Mouse (Mus musculus) cerebellum, adult 2 months (tissue): ENCODE measurements around the gene Qrich1. TPM values are rescaled to one million over a fixed set of nuclear protein-coding genes. Genes with fewer than 3 reads are reported as not detected.
A peak's percentile ranks its signal among the peaks of the same experiment; 100 is the strongest.

Experiments used
- DNase-seq, 2 experiments: peaks; one replicate each; pipeline ENCODE4 v3.0.0; 2021
- H3K27ac ChIP-seq: fragments of 200-500 bp; 2 replicates; pipeline ENCODE4 v1.5.1; 2012; ENCODE audit warnings: low read length, control low read depth, inconsistent platforms; ENCODE audit not compliant: insufficient read depth
- H3K27me3 ChIP-seq: fragments of 200-500 bp; 2 replicates; pipeline ENCODE4 v1.6.1; 2012; ENCODE audit warnings: inconsistent platforms, mild to moderate bottlenecking, low read length, moderate library complexity; ENCODE audit not compliant: control insufficient read depth, insufficient read depth
- H3K4me1 ChIP-seq: fragments of 200-500 bp; 2 replicates; pipeline ENCODE4 v1.6.1; 2011; ENCODE audit warnings: low read length; ENCODE audit not compliant: control insufficient read depth, insufficient read depth
- H3K4me3 ChIP-seq: fragments of 200-500 bp; replicated peaks from 2 replicates; pipeline ENCODE3; 2011; ENCODE audit warnings: mild to moderate bottlenecking, low read depth, low read length, control low read depth; ENCODE audit not compliant: insufficient read depth
- CTCF ChIP-seq: fragments of 200-500 bp; IDR thresholded peaks from 2 replicates; pipeline ENCODE4 v1.5.1; 2011; ENCODE audit warnings: low read depth, mild to moderate bottlenecking, control low read depth, low read length, moderate library complexity, borderline replicate concordance; ENCODE audit not compliant: insufficient read depth
- POLR2A ChIP-seq: fragments of 200-500 bp; IDR thresholded peaks from 2 replicates; pipeline ENCODE4 v1.6.1; 2011; ENCODE audit warnings: low read length, control low read depth, borderline replicate concordance; ENCODE audit not compliant: insufficient read depth
- WGBS: fragments of 180-500 bp; shearing (Covaris S2); methylation state at CpG from one replicate; pipeline ENCODE4 v1.1.7; 2018; 5-methylcytosine and 5-hydroxymethylcytosine counted together
- polyA plus RNA-seq: library from polyadenylated mRNA; depleted of rRNA; stranded (reverse); fragments of >200 nt; gene quantifications from 2 replicates; pipeline ENCODE4 v1.2.3, GENCODE M21; 2012

Qrich1 gene
- polyA plus RNA-seq, 1 experiment, result 117 TPM

DNA sequence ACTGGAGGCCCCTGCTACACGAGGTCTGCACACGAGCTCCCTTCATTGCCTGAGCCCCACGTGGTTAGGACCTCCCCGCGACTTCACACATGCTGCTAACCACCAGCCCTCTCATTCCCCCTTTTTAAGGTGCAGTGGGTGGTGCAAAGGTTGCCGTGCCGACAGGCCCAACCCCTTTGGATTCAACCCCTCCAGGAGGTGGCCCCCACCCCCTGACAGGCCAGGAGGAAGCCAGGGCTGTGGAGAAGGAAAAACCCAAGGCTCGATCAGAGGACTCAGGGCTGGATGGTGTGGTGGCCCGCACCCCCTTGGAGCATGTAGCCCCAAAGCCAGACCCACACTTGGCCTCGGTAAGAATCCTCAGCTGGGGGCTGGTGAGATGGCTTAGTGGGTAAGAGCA lies 21.7 kb upstream of the Qrich1 start:
- TF ChIP-seq CTCF (no peak), POLR2A (no peak)
- Histone ChIP-seq H3K27me3 (no peaks in the 10 kb centered on the region), H3K4me1 (peaks cover 9% of the 10 kb centered on the region), H3K27ac (no peak overlapping the region), H3K4me3 (no peak overlapping the region)
- WGBS, result 67% methylated on average over 10 of the region's 10 CpGs
- no peak for DNase-seq

DNA sequence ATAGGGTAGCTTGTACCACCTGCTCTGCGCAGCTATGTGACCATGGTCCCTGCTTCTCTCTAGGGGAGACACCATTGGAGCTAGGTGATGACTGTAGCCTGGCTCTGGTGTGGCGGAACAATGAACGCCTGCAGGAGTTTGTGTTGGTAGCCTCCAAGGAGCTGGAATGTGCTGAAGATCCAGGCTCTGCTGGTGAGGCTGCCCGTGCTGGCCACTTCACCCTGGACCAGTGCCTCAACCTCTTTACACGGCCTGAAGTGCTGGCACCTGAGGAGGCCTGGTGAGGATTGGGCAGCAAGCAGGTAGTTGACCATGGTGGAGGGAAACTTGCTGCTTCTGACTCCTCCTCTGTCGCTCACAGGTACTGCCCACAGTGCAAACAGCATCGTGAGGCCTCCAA lies 17.4 kb upstream of the Qrich1 start:
- no peak for TF ChIP-seq POLR2A
- no peak for TF ChIP-seq CTCF
- no peaks in the 10 kb centered on the region for H3K27me3 ChIP-seq
- H3K4me3 ChIP-seq, result no peak overlapping the region
- no peak for DNase-seq
- 92% methylated on average over 7 of the region's 7 CpGs for WGBS
- H3K27ac ChIP-seq, result no peak overlapping the region
- no peaks in the 10 kb centered on the region for H3K4me1 ChIP-seq

DNA sequence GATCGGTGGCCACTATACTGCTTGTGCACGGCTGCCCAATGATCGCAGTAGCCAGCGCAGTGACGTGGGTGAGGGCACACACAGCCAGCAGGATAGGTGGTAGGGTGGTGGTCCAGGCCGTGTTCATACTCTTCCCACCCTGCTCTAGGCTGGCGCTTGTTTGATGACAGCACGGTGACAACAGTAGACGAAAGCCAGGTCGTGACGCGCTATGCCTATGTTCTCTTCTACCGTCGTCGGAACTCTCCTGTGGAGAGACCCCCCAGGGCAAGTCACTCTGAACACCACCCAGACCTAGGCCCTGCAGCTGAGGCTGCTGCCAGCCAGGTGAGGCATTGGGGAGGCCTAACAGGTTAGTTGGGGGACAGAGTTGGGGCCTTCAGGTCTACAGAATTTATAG lies 16.7 kb upstream of the Qrich1 start:
- DNase-seq, result no peak
- 92% methylated on average over 15 of the region's 15 CpGs for WGBS
- TF ChIP-seq POLR2A, result no peak
- TF ChIP-seq CTCF, result no peak
- no peaks in the 10 kb centered on the region for H3K4me1 ChIP-seq
- H3K27me3 ChIP-seq, result no peaks in the 10 kb centered on the region
- H3K4me3 ChIP-seq, result no peak overlapping the region
- no peak overlapping the region for H3K27ac ChIP-seq

DNA sequence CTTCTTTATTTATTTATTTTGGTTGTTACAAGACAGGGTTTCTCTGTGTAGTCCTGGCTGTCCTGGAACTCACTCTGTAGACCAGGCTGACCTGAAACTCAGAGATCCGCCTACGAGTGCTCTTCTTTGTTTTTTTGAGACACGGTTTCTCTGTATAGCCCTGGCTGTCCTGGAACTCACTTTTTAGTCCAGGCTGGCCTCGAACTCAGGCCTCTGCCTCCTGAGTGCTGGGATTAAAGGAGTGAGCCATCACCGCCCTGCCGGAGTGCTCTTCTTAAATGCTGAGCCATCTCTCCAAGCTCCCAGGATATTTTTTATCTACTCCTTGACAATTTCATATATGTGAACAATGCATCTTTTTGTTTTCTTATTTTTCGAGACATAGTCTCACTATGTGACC lies 9.7 kb upstream of the Qrich1 start:
- no peak overlapping the region for H3K4me3 ChIP-seq
- 90% methylated on average over 7 of the region's 7 CpGs for WGBS
- DNase-seq, result no peak
- no peaks in the 10 kb centered on the region for H3K27me3 ChIP-seq
- no peak overlapping the region for H3K27ac ChIP-seq
- TF ChIP-seq POLR2A, result no peak
- no peak for TF ChIP-seq CTCF
- H3K4me1 ChIP-seq, result peaks cover 8% of the 10 kb centered on the region

DNA sequence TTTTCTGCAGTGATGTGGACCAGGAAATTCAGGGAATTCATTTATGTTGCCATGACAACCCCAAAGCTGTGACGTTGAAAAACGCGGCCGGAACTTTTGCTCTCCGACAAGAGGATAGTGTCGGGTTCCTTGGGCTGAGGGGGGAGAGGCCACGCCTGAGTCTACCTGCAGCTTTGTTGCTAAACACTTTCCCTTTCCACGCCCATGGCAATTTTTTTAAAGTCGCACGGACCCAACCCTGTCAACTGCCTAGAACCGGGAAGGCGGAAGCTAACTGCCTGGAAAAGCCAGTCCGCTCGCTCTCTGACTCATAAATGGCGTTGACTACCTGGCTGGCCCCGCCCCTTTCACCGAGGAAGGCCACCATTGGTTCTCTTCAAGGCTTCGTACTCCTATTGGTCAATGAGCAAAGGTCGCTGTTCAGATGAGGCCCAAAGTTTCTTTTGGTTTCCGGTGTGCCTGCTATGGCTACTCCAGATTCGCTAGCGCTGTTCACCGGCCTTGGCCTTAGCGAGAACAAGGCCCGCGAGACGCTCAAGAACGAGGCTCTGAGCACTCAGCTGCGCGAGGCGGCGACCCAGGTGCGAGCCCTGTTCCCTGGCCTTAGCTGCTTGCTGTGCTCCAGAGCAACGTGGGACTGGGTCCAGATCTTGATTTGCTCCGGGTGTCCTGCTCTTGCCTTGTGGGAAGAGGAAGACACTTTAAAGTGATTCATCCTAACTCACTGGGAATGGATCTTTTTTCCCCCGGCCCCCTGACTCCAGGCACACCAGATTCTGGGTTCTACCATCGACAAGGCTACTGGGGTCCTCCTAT lies 8.8 kb upstream of the Qrich1 start, which contains the start of gene Qars:
Gene Qars, plus strand, starts transcription at position 88 of the 816 bp plus-strand sequence.
- TF ChIP-seq CTCF (no peak), POLR2A (peak; percentile 40; the same call in 1 of the 2 replicates)
- Histone ChIP-seq H3K4me1 (peaks cover 8% of the 10 kb centered on the region), H3K27me3 (no peaks in the 10 kb centered on the region), H3K27ac (no peak within 1 kb of the TSS), H3K4me3 (peak within 1 kb of the TSS; percentile 82)
- under 1% methylated on average over 37 of the region's 37 CpGs for WGBS
- peak; percentile 94 to 95 for DNase-seq

DNA sequence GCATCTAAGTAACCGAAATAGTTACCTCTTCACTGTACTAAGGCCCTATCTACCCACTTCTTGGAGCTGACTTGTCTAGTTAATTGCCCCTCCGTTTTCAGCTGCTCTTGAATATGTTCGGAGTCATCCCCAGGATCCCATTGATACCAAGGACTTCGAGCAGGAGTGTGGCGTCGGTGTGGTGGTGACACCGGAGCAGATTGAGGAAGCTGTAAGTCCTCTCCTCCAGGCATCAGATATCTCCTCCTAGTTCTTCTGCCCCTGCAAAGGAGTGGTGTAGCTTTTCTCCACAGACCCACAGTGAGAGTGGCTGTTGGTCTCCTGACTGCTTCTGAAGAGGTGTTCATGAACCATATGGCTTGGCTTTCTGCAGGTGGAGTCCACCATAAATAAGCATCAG lies 7.8 kb upstream of the Qrich1 start:
- Histone ChIP-seq H3K27me3 (no peaks in the 10 kb centered on the region), H3K27ac (no peak overlapping the region), H3K4me1 (peaks cover 8% of the 10 kb centered on the region), H3K4me3 (no peak overlapping the region)
- TF ChIP-seq POLR2A (no peak), CTCF (no peak)
- DNase-seq, result no peak
- WGBS, result 87% methylated on average over 7 of the region's 7 CpGs

DNA sequence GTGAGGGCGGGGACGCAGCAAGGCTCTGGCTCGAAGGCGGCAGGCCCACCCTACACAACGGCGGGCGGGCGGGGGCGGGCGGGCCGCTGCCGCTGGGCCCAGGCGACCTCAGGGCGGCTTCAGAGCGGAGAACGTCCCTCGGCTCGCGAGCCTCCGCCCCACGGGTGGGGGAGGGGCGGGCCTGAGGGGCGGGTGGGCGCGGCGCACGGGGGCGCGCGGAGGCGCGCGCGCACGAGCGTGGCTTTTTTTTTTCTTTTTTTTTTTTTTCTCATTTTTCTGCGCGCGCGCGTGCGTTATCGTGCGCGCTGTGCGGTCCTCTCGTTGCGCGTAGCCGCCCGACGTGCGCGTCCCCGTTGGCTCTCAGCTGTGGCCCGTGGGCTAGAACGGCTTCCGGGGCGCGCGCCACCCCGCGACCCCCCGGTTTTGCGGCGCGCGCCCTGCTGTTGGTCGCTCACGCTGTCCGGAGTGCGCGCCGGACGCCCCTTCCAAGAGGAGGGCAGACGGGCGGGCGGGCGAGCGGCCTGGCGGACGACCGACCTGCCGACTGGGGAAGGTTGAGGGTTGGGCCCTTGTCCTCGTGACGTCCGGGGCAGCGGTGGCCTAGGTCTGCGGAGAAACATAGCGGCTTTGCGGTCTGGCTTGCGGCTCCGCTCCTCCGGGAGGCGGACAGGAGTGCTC lies 786 bp downstream of the Qrich1 start:
- no peaks in the 10 kb centered on the region for H3K27me3 ChIP-seq
- peaks cover 7% of the 10 kb centered on the region; the same call in 1 of the 2 replicates for H3K4me1 ChIP-seq
- no peak for TF ChIP-seq CTCF
- 0 out of 2 replicates have a peak, but pooled peaks have one; percentile 7 for TF ChIP-seq POLR2A
- under 1% methylated on average over 88 of the region's 95 CpGs for WGBS
- peak overlapping the region; percentile 89 for H3K27ac ChIP-seq
- peak overlapping the region; percentile 64 for H3K4me3 ChIP-seq
- peak; percentile 85 to 87 for DNase-seq

DNA sequence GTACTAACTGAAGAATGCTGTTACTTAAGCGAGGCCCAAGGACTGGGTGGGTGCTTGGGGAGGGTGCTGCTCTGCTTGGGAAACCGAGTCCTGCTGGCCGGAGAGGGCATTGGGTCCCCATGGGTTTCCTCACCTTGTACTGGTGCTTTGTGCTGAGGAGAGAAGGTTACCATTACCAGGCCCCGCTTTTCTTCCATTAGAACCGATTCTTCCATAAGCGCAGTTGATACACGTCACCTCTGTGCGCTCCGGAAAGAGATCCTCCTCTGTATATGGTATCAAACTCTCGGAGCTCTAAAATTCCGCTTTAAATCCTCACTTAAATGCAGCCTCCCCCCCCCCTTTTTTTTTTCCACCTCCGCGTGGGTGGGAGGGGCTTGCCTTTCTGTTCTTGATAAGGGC lies 1.3 kb downstream of the Qrich1 start:
- no peaks in the 10 kb centered on the region for H3K27me3 ChIP-seq
- TF ChIP-seq POLR2A (no peak), CTCF (no peak)
- H3K4me3 ChIP-seq, result peak overlapping the region; percentile 64
- H3K4me1 ChIP-seq, result peaks cover 7% of the 10 kb centered on the region; the same call in 1 of the 2 replicates
- H3K27ac ChIP-seq, result peak overlapping the region; percentile 49; the same call in 1 of the 2 replicates
- DNase-seq, result no peak
- WGBS, result 0% methylated on average over 13 of the region's 13 CpGs

DNA sequence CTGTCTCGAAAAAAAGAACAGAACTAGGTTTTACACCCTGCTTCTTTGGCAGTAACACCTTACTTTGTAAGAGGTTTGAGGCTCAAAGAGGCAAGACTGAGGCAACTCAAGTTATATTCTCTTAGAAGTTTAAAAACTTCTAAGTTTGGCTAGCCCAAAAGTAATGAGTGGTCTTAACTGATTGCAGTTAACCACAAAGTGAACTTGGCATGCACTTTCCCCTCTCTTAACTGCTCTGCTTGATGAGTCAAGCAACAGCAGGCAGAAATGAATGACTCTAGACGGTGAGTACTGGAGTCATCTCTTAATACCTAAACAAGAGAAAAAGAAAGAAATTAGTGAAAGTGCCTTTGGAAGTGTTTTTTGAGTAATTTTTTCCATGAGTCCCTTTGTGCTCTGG lies 5.0 kb downstream of the Qrich1 start:
- TF ChIP-seq CTCF, result no peak
- TF ChIP-seq POLR2A, result no peak
- WGBS, result 45% methylated on average over 2 of the region's 2 CpGs
- Histone ChIP-seq H3K4me3 (no peak overlapping the region), H3K4me1 (peaks cover 7% of the 10 kb centered on the region; the same call in 1 of the 2 replicates), H3K27ac (no peak overlapping the region), H3K27me3 (no peaks in the 10 kb centered on the region)
- DNase-seq, result no peak
